In the genomic region with DNA sequence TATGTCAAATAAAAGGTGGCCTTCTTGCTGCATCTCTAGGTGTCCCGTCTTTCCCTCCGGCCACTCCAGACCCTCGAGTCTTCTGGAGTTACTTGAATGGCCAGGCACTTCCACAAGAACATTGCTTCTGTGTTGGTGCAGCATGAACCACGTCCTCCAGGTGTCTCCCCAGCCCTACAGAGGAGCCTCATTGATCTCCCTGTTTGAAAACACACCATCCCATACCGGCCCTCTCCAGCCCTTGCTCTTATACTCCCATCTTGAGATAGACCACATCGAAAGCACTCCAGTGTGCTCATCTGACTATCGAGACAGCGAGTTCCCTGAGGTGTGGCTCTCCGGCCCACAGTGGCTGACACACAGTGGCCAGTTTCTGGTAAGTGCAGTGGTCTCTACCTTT, we compare ENCODE assay signal across 15 mouse cellular contexts. TPM values are rescaled to one million over a fixed set of nuclear protein-coding genes. Genes with fewer than 3 reads are reported as not detected.
A peak's percentile ranks its signal among the peaks of the same experiment; 100 is the strongest.
DNase-seq lines count a peak whose midpoint lies in the region; ATAC-seq and TF ChIP-seq lines count a peak whose summit lies in the region.
"Had no signal": no experiment of that assay in that cellular context is flagged by ENCODE, and none has a peak within 500 bp of the region (broad histone marks: within the 10 kb centered on the region; RNA-seq: fewer than 3 reads in every experiment).

No protein-coding gene starts in this region.

- peak; percentile 65 for TF ChIP-seq CTCF in layer of hippocampus, adult 2 months (conservative IDR thresholded peaks at IDR 0.05)
- peak; percentile 28; the same call in 1 of the 2 replicates for TF ChIP-seq CTCF in testis, adult 2 months (IDR thresholded peaks at IDR 0.05; ENCODE audit: control insufficient read depth, insufficient read depth, insufficient replicate concordance, low read depth, low read length)
- peak; percentile 70 for TF ChIP-seq CTCF in stomach, postnatal 0 days (IDR thresholded peaks at IDR 0.05; ENCODE audit: low read depth)

- no peaks in the 10 kb centered on the region for H3K27me3 ChIP-seq in testis, adult 2 months (ENCODE audit: control insufficient read depth, insufficient read depth, low read length)
- H3K27me3 ChIP-seq in stomach, postnatal 0 days (ENCODE audit: control insufficient read depth, insufficient read depth, low read length): no peaks in the 10 kb centered on the region

- H3K9ac ChIP-seq in stomach, postnatal 0 days (ENCODE audit: low read length): no peak overlapping the region
- H3K9ac ChIP-seq: hindbrain, embryonic 13.5 days had no signal

- no peak for TF ChIP-seq EP300 in stomach, postnatal 0 days (optimal IDR thresholded peaks at IDR 0.05)

- WGBS in stomach, postnatal 0 days: 75% methylated on average over 9 of the region's 9 CpGs

- no peaks in the 10 kb centered on the region for H3K9me3 ChIP-seq in stomach, postnatal 0 days (ENCODE audit: control insufficient read depth, low read length)
- H3K9me3 ChIP-seq: heart, embryonic 10.5 days; hindbrain, embryonic 13.5 days had no signal

- no peak for TF ChIP-seq POLR2A in testis, adult 2 months (IDR thresholded peaks at IDR 0.05; ENCODE audit: control insufficient read depth, low read depth, low read length)

- H3K27ac ChIP-seq in layer of hippocampus, adult 2 months: no peak overlapping the region
- H3K27ac ChIP-seq in testis, adult 2 months (ENCODE audit: control insufficient read depth, insufficient read depth, low read depth, low read length): no peak overlapping the region
- H3K27ac ChIP-seq in stomach, postnatal 0 days (replicated peaks): no peak overlapping the region
- H3K27ac ChIP-seq: heart, embryonic 10.5 days; hindbrain, embryonic 13.5 days; macrophage had no signal

- peaks cover 3% of the 10 kb centered on the region; the same call in 1 of the 2 replicates for H3K4me1 ChIP-seq in testis, adult 2 months (ENCODE audit: control insufficient read depth, insufficient read depth, low read length)
- no peaks in the 10 kb centered on the region for H3K4me1 ChIP-seq in stomach, postnatal 0 days (replicated peaks; ENCODE audit: control insufficient read depth, insufficient read depth)

- peak; percentile 24 for DNase-seq in CD4-positive, CD25-positive, alpha-beta regulatory T cell, adult 2 months (ENCODE audit: low read depth, low spot score)
- no peak for DNase-seq in layer of hippocampus, adult 2 months (ENCODE audit: low spot score in 2 of 2)
- DNase-seq in layer of hippocampus, postnatal 14 days (ENCODE audit: low spot score in 2 of 2): no peak
- no peak for DNase-seq in testis, postnatal 14 days (ENCODE audit: low spot score)
- DNase-seq in stomach, postnatal 0 days (ENCODE audit: low spot score): peak; percentile 27
- no peak for DNase-seq in urinary bladder, postnatal 10 days (ENCODE audit: low spot score)
- DNase-seq: cerebellum, adult 9-11 months had no signal

- H3K4me3 ChIP-seq in layer of hippocampus, adult 2 months: no peak overlapping the region
- H3K4me3 ChIP-seq in testis, adult 2 months (ENCODE audit: control insufficient read depth, low read depth, low read length): no peak overlapping the region
- no peak overlapping the region for H3K4me3 ChIP-seq in stomach, postnatal 0 days (ENCODE audit: low read depth, low read length)
- H3K4me3 ChIP-seq: heart, embryonic 10.5 days; hindbrain, embryonic 13.5 days had no signal

- ATAC-seq in CD4-positive, CD25-positive, alpha-beta regulatory T cell, adult 4 months: no peak
- ATAC-seq in stomach, postnatal 0 days (ENCODE audit: low FRiP score, low TSS enrichment): no peak

- H3K4me2 ChIP-seq in stomach, postnatal 0 days (replicated peaks; ENCODE audit: low read depth): no peak overlapping the region
- H3K4me2 ChIP-seq: hindbrain, embryonic 13.5 days had no signal

- H3K36me3 ChIP-seq in testis, adult 2 months (ENCODE audit: control insufficient read depth, insufficient read depth, low read length): no peaks in the 10 kb centered on the region
- no peaks in the 10 kb centered on the region for H3K36me3 ChIP-seq in stomach, postnatal 0 days (ENCODE audit: control insufficient read depth, insufficient read depth, low read length)
- H3K36me3 ChIP-seq: heart, embryonic 10.5 days; hindbrain, embryonic 13.5 days had no signal

RNA-seq across cellular contexts. Expression of a gene that starts 2.6 kb away (rescaled TPM):
- polyA plus RNA-seq in CD4-positive, CD25-positive, alpha-beta regulatory T cell, adult 4 months (2017; shearing (Covaris generic)): not detected
- total RNA-seq in layer of hippocampus, adult 2 months (2021): 1 to 10 TPM in 1 of 2 experiments, under 1 TPM in 1; 0.98 to 1.7 TPM
- total RNA-seq in layer of hippocampus, postnatal 14 days (2021): not detected
- 0.68 and 1.00 TPM in 2 replicates for polyA plus RNA-seq in testis, adult 2 months (2012; rRNA removed)
- polyA plus RNA-seq in stomach, postnatal 0 days (2015; fragmentation: Nextera tagmentation; extraction: Ambion mirVana): 5.0 and 5.7 TPM in 2 replicates

RNA-seq across cellular contexts. Expression of a gene that starts 32.2 kb away (rescaled TPM):
- polyA plus RNA-seq in CD4-positive, CD25-positive, alpha-beta regulatory T cell, adult 4 months (2017; shearing (Covaris generic)): 1 to 10 TPM; 1.6 to 3.7 TPM
- 1 to 10 TPM in 1 of 2 experiments, under 1 TPM in 1; 0.87 to 1.3 TPM for total RNA-seq in layer of hippocampus, adult 2 months (2021)
- 1 to 10 TPM in 1 of 2 experiments, under 1 TPM in 1; 0.60 to 1.2 TPM for total RNA-seq in layer of hippocampus, postnatal 14 days (2021)
- 2.6 TPM in 2 replicates for polyA plus RNA-seq in testis, adult 2 months (2012; rRNA removed)
- 3.5 and 5.2 TPM in 2 replicates for polyA plus RNA-seq in stomach, postnatal 0 days (2015; fragmentation: Nextera tagmentation; extraction: Ambion mirVana)

RNA-seq across cellular contexts. Expression of a gene that starts 32.3 kb away (rescaled TPM):
- polyA plus RNA-seq in CD4-positive, CD25-positive, alpha-beta regulatory T cell, adult 4 months (2017; shearing (Covaris generic)): 10 to 100 TPM; 10.8 to 11.5 TPM
- 10 to 100 TPM; 38.4 to 48.7 TPM for total RNA-seq in layer of hippocampus, adult 2 months (2021)
- total RNA-seq in layer of hippocampus, postnatal 14 days (2021): 10 to 100 TPM; 30.0 to 42.1 TPM
- 14.3 and 14.7 TPM in 2 replicates for polyA plus RNA-seq in testis, adult 2 months (2012; rRNA removed)
- 8.9 and 11.7 TPM in 2 replicates for polyA plus RNA-seq in stomach, postnatal 0 days (2015; fragmentation: Nextera tagmentation; extraction: Ambion mirVana)

RNA-seq across cellular contexts. Expression of a gene that starts 58.6 kb away (rescaled TPM):
- polyA plus RNA-seq in CD4-positive, CD25-positive, alpha-beta regulatory T cell, adult 4 months (2017; shearing (Covaris generic)): not detected
- total RNA-seq in layer of hippocampus, adult 2 months (2021): not detected
- not detected for total RNA-seq in layer of hippocampus, postnatal 14 days (2021)
- 136 and 182 TPM in 2 replicates for polyA plus RNA-seq in testis, adult 2 months (2012; rRNA removed)
- polyA plus RNA-seq in stomach, postnatal 0 days (2015; fragmentation: Nextera tagmentation; extraction: Ambion mirVana): not detected in 2 replicates
- total RNA-seq: adrenal gland, postnatal 4 days had no signal
- polyA plus RNA-seq: embryonic facial prominence, embryonic 14.5 days; heart, embryonic 10.5 days; hindbrain, embryonic 13.5 days; limb, embryonic 11.5 days; macrophage had no signal

Comparison
In these comparisons a context has a peak if more than half of its experiments do, and no peak if none do; other contexts are left out.
1. DNase-seq: peak in CD4-positive, CD25-positive, alpha-beta regulatory T cell, adult 2 months (single experiment) and stomach, postnatal 0 days (single experiment); none in layer of hippocampus, adult 2 months (0 of 2), layer of hippocampus, postnatal 14 days (0 of 2), testis, postnatal 14 days (single experiment) and urinary bladder, postnatal 10 days (single experiment).
2. Peak in every context shown above with its lines, with median percentiles within 50 percentile points of each other: CTCF ChIP-seq.